Mouse (Mus musculus) layer of hippocampus, adult 9-11 months (tissue): ENCODE results near the gene Cdk17.

Experiments used
- DNase-seq: peaks from one replicate; pipeline ENCODE4 v3.0.0; 2022

Cdk17 gene

GRCm38 (mm10) chr10:93291843-93292242 is 131.2 kb downstream of the Cdk17 start:
- DNase-seq = peak; percentile 73

- DNase-seq = no peak
These were observed 132.9 kb downstream of the Cdk17 start for GRCm38 (mm10) chr10:93293621-93294020.

GRCm38 (mm10) chr10:93294547-93295219 is 134.0 kb downstream of the Cdk17 start:
- no peak for DNase-seq

- DNase-seq = no peak
These were observed 137.1 kb downstream of the Cdk17 start for GRCm38 (mm10) chr10:93297774-93298173.

GRCm38 (mm10) chr10:93298208-93298607 is 137.5 kb downstream of the Cdk17 start:
- DNase-seq = no peak

GRCm38 (mm10) chr10:93301831-93302230 is 141.2 kb downstream of the Cdk17 start:
- DNase-seq = no peak

- DNase-seq = no peak
These were observed 142.6 kb downstream of the Cdk17 start for GRCm38 (mm10) chr10:93303231-93303630.

GRCm38 (mm10) chr10:93305946-93306345 is 145.3 kb downstream of the Cdk17 start:
- no peak for DNase-seq

GRCm38 (mm10) chr10:93306367-93306766 is 145.7 kb downstream of the Cdk17 start:
- no peak for DNase-seq

GRCm38 (mm10) chr10:93309131-93309933 is 148.7 kb downstream of the Cdk17 start:
- DNase-seq = no peak

GRCm38 (mm10) chr10:93309934-93310621 is 149.4 kb downstream of the Cdk17 start:
- DNase-seq = no peak

- peak; percentile 36 for DNase-seq
These were observed 150.2 kb downstream of the Cdk17 start, which contains the start of gene Elk3 for GRCm38 (mm10) chr10:93310721-93311411. Elk3 (minus strand) TSS chr10:93311135.

- no peak for DNase-seq
These were observed 150.9 kb downstream of the Cdk17 start for GRCm38 (mm10) chr10:93311576-93311975.
